Mouse (Mus musculus): Measurements from ENCODE around the gene Exoc4.

Gene Exoc4

DNA sequence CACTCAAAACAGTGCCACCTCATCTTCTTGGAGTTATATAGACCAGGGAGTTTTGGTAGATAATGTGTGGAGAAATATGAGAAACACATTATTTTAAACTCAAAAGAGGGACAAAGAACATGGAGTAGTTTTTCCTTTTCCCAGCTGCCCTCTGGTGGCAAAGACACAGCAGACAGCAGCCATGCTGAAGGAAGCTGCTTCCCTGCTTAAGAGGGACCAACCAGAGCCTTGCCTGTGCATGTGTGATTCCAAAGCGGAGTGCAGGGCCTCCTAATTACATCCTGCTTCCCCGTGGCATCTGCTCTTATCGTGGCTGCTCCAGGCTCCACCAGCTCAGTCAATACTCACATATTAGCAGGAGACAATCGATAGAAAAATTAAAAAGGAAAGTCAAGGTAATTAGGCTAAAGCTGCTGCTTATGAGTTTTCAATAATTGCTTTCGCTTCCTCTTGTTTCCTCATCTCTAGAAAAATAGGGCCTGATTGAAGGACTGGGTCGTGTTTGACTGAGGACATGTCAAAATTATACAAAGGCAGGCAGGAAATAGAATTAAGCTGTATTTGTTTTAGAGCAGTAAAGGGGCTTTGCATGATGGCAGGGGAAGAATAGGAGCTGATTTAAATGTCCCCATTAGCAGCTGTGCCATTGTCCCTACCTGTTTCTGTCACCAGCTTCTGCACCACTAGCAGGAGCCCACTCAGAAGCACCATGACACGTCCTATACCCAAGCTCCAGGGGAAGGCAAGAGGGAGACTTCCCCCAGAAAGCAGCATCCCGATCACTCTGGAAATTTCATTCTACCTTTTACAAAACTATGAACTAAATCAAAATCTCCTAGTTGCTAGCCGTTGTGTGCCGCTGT, 433.1 kb downstream of the Exoc4 start:
- DNase-seq, result peak; percentile 31

DNA sequence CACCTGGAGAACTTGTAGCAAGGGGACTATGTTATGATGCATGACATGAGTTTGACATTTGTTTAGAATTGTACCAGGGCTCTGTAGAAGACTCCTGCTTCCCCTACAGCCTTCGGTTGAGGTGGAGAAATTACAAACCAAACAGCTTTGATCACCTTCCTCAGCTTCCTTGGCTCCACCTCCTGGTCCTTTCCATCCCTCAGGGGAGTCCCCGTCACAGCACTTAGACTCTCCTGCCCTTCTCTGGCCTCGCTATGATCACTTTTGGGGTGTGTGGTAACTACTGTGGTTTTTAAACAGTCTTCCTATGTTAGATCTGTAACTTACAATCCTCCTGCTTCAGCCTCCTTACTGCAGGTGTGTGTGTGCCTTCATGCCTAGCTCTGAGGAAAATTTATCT, 434.6 kb downstream of the Exoc4 start:
- no peak for DNase-seq

DNA sequence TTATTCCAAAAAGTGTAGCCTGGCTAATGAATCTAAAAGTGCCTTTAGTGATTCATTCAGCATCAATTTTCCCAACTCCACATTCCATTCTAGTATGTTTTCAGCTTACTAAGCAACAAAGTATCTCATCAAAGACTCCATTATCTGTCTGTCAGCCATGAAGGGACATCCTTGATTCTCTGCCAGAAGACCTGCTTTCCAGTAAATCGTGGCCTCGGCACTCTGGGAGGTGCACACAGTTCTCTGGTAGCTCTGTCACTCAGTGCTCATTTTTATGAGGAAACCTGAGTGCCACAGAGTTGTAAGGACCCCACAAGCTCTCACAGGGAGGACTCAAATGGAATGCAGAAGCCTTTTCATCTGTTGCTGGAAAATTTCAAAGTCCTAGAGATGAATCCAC, 436.4 kb downstream of the Exoc4 start:
- DNase-seq, result no peak

DNA sequence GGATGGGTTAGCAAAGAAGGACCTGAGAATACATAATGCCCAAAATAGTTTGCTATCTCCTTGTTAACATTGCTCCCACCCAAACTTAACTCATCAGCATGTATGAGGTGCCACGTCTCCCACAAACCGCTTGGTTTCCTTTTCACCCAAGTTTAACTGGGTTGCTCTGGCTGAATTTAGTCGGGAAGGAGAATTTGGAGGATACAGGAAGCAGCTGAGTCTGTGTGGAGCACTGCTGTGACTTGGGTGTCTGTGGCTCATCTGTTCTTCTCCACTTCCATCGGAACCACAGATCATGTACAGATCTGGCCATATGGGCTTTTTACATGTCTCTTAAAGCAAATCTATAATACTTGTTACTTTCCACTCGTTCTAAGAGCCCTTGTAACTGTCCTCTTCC, 441.7 kb downstream of the Exoc4 start:
- no peak for DNase-seq

DNA sequence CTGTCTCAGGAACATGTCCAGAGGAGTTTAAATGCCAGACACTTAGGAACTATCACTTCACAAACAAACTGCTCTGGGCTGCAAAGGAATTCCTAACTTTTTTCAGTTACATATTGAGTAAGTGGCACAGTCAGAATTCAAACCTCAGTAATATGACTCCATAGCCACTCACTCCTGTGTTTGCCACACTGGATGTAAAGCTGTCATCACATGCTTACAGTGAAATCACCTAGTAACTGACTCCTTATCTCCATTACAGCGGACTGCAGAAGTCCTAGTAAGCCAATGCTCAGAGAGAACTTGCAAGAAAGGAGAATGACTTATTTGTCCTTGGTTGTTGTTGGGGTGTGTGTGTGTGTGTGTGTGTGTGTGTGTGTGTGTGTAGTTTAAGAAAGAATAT, 448.1 kb downstream of the Exoc4 start:
- no peak for DNase-seq

DNA sequence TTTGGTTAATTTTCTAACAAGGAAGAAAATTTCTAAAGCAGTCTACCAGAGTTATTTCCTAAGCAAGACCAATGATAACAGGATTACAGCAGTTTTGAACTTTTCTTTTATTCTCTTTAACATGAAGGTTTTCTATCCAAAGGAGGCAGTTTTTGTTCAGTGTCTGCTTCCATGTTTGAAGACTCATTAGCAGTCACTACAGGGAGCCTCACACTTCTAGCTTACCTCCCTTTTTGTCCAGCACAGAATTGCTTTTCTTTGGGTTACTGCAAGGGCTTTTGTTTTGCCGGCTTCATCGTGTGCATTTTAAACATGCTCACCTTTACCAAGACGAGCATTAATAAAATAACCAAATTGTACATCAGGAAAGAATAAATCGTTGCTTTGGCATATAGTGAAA, 460.0 kb downstream of the Exoc4 start:
- no peak for DNase-seq

DNA sequence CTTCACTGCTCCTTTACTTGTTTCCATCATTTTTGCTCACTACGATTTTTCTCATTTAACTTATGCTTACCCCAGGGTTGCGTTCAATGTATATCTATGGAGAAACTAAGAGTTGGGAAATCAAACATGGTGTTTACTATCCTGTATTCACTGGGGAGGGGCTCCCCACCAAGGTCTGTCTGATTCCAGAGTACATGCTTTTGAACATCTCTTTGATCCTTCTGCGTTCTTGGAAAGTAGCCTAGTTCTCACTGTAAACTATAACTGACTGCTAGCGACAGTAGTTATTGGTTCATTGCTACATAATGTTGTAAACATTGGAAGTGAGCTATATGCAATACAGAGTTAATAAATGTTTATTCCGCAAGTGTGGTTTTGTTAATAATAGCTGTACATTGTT, 460.5 kb downstream of the Exoc4 start:
- DNase-seq, result no peak

DNA sequence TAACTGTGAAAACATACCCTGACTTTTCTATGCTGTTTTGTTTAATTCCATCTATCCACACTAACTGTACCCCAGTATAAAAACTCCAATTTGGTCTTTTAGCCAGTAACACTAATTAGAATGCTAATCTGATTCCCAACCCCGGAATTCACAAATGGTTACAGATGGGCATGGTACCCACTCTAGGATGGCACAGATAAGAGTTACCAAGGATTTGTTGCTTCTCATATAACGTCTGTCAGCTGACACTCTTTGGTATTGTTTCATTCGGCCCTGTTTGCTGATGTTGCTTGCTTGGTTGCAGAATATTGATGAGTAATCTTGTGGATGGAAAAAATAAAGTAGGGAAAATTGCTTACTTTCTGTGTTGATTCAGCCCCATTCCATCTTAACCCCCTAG, 462.9 kb downstream of the Exoc4 start:
- no peak for DNase-seq

DNA sequence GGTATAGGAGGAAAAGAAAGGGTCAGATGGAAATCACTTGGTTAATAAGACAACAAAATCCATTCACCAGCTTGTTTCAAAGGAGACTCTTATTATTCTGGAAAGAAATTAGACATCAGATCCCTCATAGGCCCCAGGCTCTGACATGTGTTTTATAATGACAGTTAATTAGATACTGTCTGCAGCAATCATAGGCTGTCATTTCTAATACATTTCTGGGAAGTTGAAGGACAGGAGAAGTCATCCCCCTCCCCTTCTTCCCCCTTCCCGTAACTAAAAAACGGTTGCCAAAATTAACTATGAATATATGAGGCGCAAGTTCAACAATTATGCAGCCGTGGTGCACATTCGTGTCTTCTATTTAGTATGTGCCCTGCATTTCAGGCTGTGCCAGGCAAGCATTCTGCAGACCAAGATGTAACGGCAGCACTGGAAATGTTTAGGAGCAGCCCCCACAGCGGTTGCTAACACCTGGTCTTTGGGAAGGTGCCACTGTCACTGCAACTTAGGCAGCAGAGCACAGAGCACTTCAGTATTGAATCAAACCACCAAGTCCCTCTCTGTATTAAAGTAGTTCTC, 463.7 kb downstream of the Exoc4 start:
- no peak for DNase-seq

DNA sequence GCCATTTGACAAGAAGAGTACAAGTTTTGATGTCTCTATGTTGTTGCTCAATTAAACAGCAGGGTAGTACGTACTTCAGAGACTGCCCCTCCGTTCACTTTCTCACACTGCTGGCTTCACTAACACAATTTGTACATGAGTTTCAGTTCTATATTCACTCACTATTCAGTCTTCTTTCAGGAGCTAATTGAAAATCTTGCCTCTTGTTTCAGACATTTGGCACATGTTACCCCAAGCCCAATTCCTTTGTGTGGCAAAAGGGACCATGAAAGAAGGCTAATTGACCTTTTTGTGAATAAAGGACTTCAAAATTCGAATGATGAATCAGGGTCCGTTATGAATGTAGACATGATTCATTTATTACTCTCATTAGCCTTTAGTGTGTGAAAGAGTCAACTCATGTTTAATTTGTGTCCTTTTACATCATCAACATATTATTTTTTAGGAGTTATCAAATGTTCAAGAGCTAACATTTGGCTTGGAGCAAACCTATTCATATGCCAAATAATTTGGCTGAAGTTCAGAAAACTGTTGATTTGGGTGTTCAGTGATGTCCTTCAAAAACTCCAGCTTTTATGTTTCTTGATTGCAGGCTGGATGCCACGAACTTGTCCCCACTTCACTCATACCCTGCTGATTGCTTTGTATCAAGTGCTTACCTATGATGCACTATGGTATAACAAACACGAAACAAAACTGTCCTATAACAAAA, 467.5 kb downstream of the Exoc4 start:
- DNase-seq, result no peak

DNA sequence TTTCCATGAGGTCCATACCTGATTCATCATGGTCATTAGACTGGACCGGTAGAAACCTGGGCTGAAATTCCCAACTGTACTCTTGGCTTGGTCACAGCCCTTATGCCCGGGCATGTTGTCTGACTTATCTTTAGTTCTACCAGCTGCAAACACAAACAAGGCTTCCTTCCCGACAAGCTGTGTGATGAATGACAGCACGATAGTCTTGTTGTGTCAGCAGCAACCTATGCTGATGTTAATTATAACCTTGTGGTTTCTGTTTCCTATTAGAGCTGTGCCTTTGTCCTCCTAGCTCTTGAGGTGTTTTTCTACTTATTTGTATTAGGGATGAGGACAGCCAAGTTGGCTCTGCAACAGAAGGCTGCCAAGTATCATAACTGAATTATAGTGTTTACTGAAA, 472.3 kb downstream of the Exoc4 start:
- DNase-seq, result no peak

DNA sequence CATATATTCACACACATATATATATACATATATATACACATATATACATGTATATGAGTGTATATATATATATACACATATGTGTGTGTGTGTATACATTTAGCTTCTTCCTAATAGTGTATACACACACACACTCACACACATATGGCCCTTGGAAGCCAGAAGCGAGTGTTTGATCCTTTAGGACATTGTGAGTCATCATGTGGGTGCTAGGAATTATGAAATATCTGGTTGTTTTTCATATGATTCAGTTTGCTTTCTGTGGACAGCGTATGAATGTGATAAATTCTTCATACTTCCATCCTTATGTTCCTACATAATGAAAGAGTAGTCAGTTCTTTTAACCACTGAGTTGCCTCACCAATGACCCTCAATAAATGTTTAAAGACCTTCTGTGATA, 473.9 kb downstream of the Exoc4 start:
- DNase-seq, result no peak

DNA sequence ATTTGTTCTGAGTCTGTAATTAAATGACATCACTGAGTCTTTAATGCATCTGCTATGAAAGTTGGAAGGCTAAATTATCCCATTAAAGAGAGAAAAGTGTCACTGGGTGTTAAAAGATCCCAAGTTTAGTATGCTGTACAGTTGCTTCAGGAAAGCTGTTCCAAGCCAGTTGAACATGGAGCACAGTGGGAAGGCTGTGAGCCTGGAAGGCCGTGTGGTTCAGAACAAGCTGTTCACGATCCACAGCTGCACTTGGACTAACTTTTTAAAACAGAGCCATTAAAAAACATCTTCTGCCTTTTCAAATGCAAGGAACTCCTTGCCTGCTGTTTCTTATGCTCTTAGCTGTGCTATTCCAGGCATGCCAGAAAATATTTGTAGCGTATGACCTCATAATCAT, 475.7 kb downstream of the Exoc4 start:
- no peak for DNase-seq

DNA sequence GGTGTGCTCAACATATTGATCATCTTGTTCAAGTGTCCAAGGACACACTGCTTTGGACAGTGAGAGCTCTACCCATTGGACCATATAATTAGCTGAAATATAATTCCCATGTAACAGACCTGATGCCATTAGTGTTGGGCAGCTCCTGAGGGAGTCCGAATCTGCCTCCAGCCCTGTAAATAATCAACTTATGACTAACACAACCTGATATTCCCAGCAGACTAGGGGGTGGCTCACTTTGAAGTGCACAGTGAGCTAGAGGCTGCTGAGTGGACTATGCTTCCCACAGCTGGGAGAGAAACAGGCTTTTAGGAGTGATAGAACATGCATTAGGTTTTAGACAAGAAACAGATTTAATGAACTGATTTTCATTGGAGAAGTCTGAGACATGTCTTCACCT, 478.4 kb downstream of the Exoc4 start:
- DNase-seq, result no peak

DNA sequence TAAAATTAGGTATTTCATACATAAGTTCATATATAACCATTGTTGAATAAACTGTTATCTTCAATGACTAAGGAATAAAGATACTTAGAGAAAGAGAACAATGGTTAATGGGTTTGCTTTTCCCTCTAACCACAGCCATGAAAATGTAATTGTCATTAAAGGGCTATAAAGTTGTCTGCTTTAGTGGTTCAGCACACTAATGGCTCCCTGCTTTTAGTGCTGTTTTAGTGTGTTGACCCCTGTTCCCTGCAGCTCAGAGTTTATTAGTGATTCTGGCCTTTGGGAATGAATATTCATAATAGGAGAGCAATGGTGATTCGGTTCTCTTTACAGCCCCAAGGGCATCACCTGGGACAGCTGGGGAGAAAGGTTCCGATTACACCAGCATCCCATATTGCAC, 483.3 kb downstream of the Exoc4 start:
- no peak for DNase-seq

DNA sequence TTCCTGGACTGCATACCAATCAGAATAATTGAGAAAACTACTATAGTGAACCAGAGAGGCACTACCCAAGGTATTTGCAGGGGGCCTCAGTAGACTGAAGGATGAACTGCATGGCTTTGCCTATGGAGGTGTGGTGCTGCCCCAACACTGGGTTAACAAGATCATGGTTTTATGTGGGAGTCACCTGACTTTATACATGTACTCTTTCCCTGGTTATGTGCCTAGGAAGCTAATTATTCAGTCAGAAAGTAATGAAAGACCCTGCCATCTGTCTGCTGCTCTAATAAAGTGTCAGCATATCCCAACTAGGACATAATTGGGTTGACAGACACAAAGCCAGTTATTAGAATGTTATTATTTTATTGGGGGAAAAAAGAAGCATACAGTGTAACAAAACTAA, 484.7 kb downstream of the Exoc4 start:
- no peak for DNase-seq

DNA sequence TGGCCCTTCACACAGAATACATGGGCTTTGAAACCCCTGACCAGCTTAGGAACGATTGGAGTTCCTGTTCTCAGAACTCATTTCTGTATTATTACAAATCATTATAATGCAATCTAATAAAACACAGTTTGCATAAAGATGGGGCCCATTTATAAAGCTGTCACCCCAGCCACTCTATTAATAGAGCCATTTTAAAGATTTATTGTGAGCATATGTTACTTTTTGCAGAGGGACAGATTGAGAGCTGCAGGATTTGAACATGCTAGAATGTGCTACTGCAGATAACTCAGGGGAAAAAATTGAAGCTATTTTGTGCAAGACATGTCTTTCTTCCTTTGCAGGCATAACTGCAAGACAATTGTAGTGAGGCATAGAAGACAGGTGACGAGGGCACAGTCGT, 485.1 kb downstream of the Exoc4 start:
- no peak for DNase-seq

DNA sequence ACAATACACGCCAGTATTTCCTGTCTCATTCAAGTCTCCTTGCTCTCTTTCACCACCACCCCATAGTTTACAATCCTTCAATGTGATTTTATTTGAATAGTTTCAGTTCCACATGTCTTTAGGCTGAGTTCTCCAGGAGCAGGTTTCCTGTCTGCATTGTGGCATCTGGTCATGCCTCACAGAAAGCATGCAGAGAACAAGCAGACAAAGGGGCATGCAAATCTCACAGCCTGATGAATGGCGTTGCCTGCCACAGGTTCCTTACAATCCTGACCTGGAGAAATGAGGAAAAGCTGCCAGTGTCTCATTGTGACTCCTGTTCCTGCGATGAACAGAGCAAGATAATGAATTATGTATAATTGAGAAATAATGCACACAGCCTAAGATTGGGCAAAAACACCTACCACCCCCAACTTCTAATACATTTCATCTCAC, 490.0 kb downstream of the Exoc4 start:
- no peak for DNase-seq

DNA sequence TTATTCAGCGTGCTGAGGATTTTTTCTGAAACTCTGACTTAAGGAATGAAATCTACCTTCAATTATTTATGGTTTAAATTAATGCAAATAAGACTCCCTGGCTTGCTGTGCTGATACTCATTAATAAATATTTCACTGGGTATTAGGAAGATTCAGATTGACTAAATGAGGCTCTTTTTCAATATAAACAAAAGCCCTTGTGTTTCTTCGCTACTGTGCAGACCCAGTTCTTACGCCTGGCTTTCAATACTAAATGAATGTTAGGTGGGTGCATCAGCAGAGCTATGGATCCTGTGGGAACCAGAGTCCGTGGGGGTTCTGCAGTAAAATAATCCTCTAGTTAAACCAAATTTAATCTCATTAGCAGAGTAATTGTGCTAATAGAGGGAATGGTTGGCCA, 490.4 kb downstream of the Exoc4 start:
- DNase-seq, result no peak

DNA sequence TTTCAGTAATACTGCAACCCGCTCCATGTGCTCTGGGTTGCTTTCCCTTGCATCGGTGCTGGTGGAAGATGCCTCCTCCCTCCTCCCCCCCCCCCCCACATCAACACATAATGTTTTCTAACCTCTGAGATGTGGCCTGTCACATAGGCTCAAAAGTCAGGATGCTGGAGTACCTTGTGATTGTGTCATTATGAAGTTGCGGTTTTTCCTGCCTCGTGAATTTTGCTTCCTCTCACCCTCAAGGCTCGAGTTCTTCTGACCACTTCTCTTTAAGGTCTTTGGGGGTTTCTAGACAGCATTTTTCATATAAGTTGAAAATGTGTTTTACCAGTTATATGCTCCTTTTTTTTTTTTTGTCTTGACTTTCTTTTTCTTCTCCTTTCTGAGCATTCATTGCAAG, 507.1 kb downstream of the Exoc4 start:
- DNase-seq, result no peak

DNA sequence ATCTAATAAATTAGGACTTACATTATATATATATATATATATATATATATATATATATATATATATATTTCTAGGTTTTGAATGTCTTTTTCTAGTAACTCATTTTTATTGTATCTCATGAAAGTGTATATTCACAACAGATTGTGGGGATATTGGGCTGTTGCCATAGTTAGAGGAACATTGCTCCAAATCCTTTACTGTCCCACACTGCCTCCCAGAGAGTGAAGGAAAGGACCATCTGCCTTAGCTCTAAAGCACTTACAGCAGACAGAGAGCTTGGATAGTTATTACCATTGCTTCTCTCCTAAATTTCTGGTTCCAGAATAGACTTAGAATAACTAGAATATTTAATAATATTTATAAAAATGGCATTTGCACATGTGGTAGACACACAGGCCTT, 512.7 kb downstream of the Exoc4 start:
- DNase-seq, result no peak

DNA sequence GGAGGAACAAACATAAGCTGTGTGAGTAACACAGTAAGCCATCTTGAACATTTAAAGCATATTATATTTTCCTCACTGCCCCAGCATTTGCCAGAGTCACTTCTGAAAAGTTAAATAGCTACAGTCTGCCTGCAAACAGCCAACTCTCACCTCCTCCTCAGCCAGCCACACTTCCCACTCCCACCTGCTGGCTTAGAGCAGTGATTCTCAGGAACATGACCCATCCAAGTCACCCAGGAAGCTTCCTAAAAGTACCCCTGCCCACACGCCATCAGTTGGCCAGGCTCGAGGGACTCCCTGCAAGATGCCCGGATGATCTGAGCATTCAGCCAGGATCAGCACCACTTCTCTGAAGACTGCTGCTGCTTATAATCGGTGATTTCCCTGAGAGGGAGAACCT, 514.4 kb downstream of the Exoc4 start:
- no peak for DNase-seq

DNA sequence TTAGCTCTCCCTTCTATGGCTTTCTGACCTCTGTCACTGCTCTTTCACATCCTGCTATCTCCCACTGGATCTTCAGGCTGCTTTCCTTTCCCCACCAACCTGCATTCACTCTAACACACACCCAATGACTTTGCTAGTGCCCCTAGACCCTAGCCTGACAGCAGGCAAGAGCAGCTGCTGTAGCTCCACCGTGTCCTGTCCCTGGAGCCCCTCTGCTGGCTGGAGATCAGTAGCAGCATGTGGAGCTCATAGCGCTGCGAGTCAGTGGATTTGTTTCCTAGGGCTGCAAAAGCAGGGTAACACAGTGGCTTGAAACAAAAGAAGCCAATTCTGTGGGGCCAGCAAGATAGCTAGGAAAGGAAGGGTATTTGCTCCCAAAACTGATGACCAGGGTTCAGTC, 515.1 kb downstream of the Exoc4 start:
- no peak for DNase-seq

DNA sequence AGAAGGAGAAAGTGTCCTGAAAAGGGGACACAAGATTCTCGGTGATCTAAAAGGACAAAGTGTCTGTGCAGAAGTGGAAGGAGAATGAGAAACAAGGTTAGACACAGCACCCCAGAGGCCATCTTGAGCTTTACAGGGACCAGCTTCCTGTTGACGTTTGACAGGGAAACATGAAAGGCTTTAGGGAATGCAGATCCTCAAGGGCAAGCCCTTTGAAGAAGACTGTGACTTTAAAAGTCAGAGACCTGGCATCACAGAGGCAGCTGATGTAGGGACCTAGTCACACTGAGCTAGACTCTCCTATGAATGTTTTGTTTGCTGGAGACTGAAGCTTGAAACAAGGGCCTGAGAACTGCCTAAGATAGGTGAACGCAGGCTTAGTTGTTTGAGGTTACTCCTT, 520.4 kb downstream of the Exoc4 start:
- no peak for DNase-seq
